Mouse (Mus musculus): ENCODE measurements around the gene Pik3r5. TPM values are rescaled to one million over a fixed set of nuclear protein-coding genes. Genes with fewer than 3 reads are reported as not detected.

Pik3r5 gene
- polyA plus RNA-seq, 1 experiment from 2014 or later: 0.21 TPM

- peak; percentile 4 for DNase-seq (ENCODE audit: low spot score)
- Histone ChIP-seq H3K9ac (ENCODE audit: low read depth, low read length) (no peak overlapping the region), H3K4me2 (ENCODE audit: low read length) (no peak overlapping the region), H3K4me1 (replicated peaks; ENCODE audit: insufficient read depth, low read length) (no peaks in the 10 kb centered on the region), H3K27ac (no peak overlapping the region), H3K9me3 (replicated peaks; ENCODE audit: low read length) (no peaks in the 10 kb centered on the region), H3K27me3 (ENCODE audit: insufficient read depth, low read length) (no peaks in the 10 kb centered on the region), H3K36me3 (ENCODE audit: insufficient read depth, low read length) (no peaks in the 10 kb centered on the region), H3K4me3 (replicated peaks; ENCODE audit: low read depth, low read length) (no peak overlapping the region)
- TF ChIP-seq CTCF (IDR thresholded peaks at IDR 0.05; ENCODE audit: low read depth): no peak
- 51% methylated on average over 3 of the region's 3 CpGs for WGBS
- ATAC-seq (replicated peaks; ENCODE audit: low FRiP score, low read depth): no peak
These were observed 14.9 kb upstream of the Pik3r5 start for GRCm38 (mm10) chr11:68417001-68417400.

GRCm38 (mm10) chr11:68417831-68418230, 14.1 kb upstream of the Pik3r5 start:
- no peaks in the 10 kb centered on the region for H3K4me1 ChIP-seq (replicated peaks; ENCODE audit: insufficient read depth, low read length)
- no peaks in the 10 kb centered on the region for H3K36me3 ChIP-seq (ENCODE audit: insufficient read depth, low read length)
- H3K27ac ChIP-seq: no peak overlapping the region
- no peak for ATAC-seq (replicated peaks; ENCODE audit: low FRiP score, low read depth)
- H3K9ac ChIP-seq (ENCODE audit: low read depth, low read length): no peak overlapping the region
- H3K9me3 ChIP-seq (replicated peaks; ENCODE audit: low read length): no peaks in the 10 kb centered on the region
- no peaks in the 10 kb centered on the region for H3K27me3 ChIP-seq (ENCODE audit: insufficient read depth, low read length)
- no peak overlapping the region for H3K4me2 ChIP-seq (ENCODE audit: low read length)
- 46% methylated on average over 9 of the region's 9 CpGs for WGBS
- TF ChIP-seq CTCF (IDR thresholded peaks at IDR 0.05; ENCODE audit: low read depth): peak; percentile 81
- no peak overlapping the region for H3K4me3 ChIP-seq (replicated peaks; ENCODE audit: low read depth, low read length)
- peak; percentile 47 for DNase-seq (ENCODE audit: low spot score)

GRCm38 (mm10) chr11:68425492-68426315, 6.2 kb upstream of the Pik3r5 start:
- Histone ChIP-seq H3K27me3 (ENCODE audit: insufficient read depth, low read length) (no peaks in the 10 kb centered on the region), H3K27ac (no peak overlapping the region), H3K4me2 (ENCODE audit: low read length) (no peak overlapping the region), H3K9ac (ENCODE audit: low read depth, low read length) (no peak overlapping the region), H3K4me3 (replicated peaks; ENCODE audit: low read depth, low read length) (no peak overlapping the region), H3K9me3 (replicated peaks; ENCODE audit: low read length) (no peaks in the 10 kb centered on the region), H3K36me3 (ENCODE audit: insufficient read depth, low read length) (no peaks in the 10 kb centered on the region), H3K4me1 (replicated peaks; ENCODE audit: insufficient read depth, low read length) (no peaks in the 10 kb centered on the region)
- ATAC-seq (replicated peaks; ENCODE audit: low FRiP score, low read depth) (no peak), DNase-seq (ENCODE audit: low spot score) (no peak)
- WGBS: 62% methylated on average over 8 of the region's 8 CpGs
- TF ChIP-seq CTCF (IDR thresholded peaks at IDR 0.05; ENCODE audit: low read depth): no peak

DNA sequence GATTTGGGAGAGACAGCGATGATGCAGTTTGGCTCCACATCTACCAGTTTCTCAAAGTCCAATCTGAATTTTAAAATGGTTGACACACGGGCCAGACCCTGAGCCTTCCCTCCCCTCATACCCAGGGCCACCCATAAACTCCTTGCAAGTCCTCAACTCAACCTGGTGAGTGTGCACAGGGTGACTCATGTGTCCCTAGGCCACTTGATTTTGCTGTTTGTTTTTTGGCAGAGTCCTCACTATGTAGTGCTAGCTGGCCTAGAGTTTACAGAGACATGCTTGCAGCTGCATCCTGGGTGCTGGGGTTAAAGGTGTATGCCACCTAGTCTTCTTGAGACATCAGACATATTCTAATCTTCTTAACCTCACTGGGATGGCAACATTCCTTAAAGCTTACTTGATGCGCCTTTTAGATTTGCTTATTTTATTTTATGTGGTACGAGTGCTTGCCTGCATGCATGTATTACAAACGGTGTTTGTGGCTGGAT, 4.8 kb upstream of the Pik3r5 start:
- Histone ChIP-seq H3K4me2 (ENCODE audit: low read length) (no peak overlapping the region), H3K36me3 (ENCODE audit: insufficient read depth, low read length) (no peaks in the 10 kb centered on the region), H3K9me3 (replicated peaks; ENCODE audit: low read length) (no peaks in the 10 kb centered on the region), H3K27me3 (ENCODE audit: insufficient read depth, low read length) (no peaks in the 10 kb centered on the region), H3K4me1 (replicated peaks; ENCODE audit: insufficient read depth, low read length) (peaks cover 2% of the 10 kb centered on the region; the same call in 1 of the 2 replicates), H3K27ac (no peak overlapping the region), H3K9ac (ENCODE audit: low read depth, low read length) (no peak overlapping the region), H3K4me3 (replicated peaks; ENCODE audit: low read depth, low read length) (no peak overlapping the region)
- 81% methylated on average over 5 of the region's 5 CpGs for WGBS
- ATAC-seq (replicated peaks; ENCODE audit: low FRiP score, low read depth) (no peak), DNase-seq (ENCODE audit: low spot score) (no peak)
- no peak for TF ChIP-seq CTCF (IDR thresholded peaks at IDR 0.05; ENCODE audit: low read depth)

DNA sequence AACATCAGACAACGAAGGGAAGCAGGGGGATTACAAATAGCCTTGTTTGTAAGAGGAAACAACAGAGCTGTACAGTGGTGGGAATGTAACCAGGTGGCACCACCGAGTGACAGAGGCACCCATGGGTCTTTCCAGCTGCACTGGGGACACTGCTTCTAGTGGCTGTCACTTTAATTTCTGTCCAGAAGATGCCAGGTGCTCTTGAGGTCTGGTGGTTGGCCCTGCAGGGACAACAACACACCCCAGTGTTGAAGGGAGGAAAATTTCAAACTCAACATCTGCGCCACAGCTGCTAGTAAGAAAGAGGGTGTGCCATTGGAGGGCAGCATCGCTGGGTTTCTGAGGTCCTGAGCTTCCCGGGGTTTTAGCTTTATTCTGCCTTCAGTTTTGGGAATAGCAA, 1.3 kb upstream of the Pik3r5 start:
- H3K36me3 ChIP-seq (ENCODE audit: insufficient read depth, low read length): no peaks in the 10 kb centered on the region
- H3K9me3 ChIP-seq (replicated peaks; ENCODE audit: low read length): no peaks in the 10 kb centered on the region
- no peak for TF ChIP-seq CTCF (IDR thresholded peaks at IDR 0.05; ENCODE audit: low read depth)
- 64% methylated on average over 5 of the region's 5 CpGs for WGBS
- H3K27me3 ChIP-seq (ENCODE audit: insufficient read depth, low read length): no peaks in the 10 kb centered on the region
- H3K27ac ChIP-seq: no peak overlapping the region
- H3K4me2 ChIP-seq (ENCODE audit: low read length): no peak overlapping the region
- H3K4me1 ChIP-seq (replicated peaks; ENCODE audit: insufficient read depth, low read length): peaks cover 6% of the 10 kb centered on the region; the same call in 1 of the 2 replicates
- DNase-seq (ENCODE audit: low spot score) (no peak), ATAC-seq (replicated peaks; ENCODE audit: low FRiP score, low read depth) (no peak)
- no peak overlapping the region for H3K9ac ChIP-seq (ENCODE audit: low read depth, low read length)
- no peak overlapping the region for H3K4me3 ChIP-seq (replicated peaks; ENCODE audit: low read depth, low read length)

DNA sequence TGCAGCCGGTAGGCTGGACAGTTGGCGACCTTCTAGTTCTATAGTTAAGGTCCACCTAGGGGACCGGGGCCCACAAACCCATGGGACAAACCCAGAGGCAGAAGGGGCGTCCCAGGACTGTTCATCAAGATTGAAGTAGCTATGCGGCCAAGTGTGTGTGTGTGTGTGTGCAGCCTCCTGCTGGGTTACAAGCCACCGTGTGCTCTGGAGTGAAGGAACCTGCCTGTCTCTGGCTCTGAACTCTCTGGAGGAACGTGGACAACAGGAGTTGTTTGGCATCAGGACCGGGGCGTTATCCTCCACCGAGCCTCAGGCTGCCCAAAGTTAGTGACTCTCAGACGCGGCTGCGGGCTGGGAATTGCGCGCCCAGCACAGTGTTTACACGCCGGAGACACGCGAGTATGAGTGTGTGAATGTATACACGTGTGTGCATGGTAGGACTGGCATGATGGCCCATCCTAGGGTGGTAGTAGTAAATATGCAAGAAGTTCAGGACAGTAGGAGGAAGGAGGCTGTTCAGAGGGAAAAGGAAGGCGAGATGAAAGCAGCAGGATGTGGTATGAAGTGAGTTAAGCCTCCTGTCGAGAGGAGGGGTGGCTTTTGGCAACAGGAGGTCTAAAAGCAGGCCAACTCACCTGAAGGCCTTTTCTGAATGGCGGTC, 570 bp downstream of the Pik3r5 start:
- Histone ChIP-seq H3K4me3 (replicated peaks; ENCODE audit: low read depth, low read length) (peak overlapping the region; percentile 40), H3K36me3 (ENCODE audit: insufficient read depth, low read length) (no peaks in the 10 kb centered on the region), H3K27ac (no peak overlapping the region), H3K4me2 (ENCODE audit: low read length) (peak overlapping the region; percentile 78), H3K27me3 (ENCODE audit: insufficient read depth, low read length) (no peaks in the 10 kb centered on the region), H3K9me3 (replicated peaks; ENCODE audit: low read length) (no peaks in the 10 kb centered on the region), H3K9ac (ENCODE audit: low read depth, low read length) (0 out of 2 replicates have a peak overlapping the region, but pooled peaks have one; percentile 37), H3K4me1 (replicated peaks; ENCODE audit: insufficient read depth, low read length) (peaks cover 6% of the 10 kb centered on the region; the same call in 1 of the 2 replicates)
- TF ChIP-seq CTCF (IDR thresholded peaks at IDR 0.05; ENCODE audit: low read depth): no peak
- no peak for ATAC-seq (replicated peaks; ENCODE audit: low FRiP score, low read depth)
- no peak for DNase-seq (ENCODE audit: low spot score)
- WGBS: 25% methylated on average over 23 of the region's 23 CpGs

Data from kidney, postnatal 0 days (tissue).